Mouse (Mus musculus) gastrocnemius, postnatal 10 days (tissue): ENCODE data around the gene Ntm. TPM values are rescaled to one million over a fixed set of nuclear protein-coding genes. Genes with fewer than 3 reads are reported as not detected.

Experiments
- DNase-seq: peaks from one replicate; pipeline ENCODE4 v3.0.0; 2021; ENCODE audit warnings: mixed read lengths
- total RNA-seq, 2 experiments: library from RNA; stranded (reverse); gene quantifications; 2 replicates each; pipeline ENCODE4 v1.2.3; 2021

Gene Ntm
- total RNA-seq, 2 experiments from 2014 or later, result 4.7 to 5.4 TPM

DNA sequence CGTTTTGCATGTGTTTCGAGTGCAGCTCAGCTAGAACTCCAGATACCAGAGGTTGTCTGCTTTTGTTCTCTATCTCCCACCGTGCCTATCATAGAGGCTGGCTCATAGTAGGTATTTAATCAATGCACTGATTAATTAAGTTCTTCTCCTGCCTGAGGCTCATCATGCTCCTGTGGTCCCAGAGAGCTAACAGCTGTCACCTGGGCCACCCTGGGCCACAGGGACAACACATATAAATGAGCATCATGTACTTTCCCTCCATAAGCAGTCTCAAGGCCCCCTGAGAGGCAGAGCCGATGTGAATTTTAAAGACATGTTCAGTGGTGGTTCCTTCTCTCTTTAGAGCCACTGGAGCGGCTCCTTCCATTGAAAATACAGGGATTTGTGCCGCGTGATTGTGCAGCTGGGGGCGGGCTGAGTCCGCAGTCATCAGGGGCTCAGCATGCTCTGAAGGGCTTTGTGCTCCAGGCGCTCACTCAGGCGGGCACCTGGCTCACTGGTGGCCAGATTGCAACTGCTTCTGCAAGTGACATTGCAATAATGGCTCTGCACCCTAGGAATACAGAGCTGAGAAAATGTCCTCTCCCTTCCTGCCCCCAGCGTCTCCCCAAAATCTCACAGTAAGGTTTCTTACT, 160.8 kb downstream of the Ntm start:
- no peak for DNase-seq

- DNase-seq, result no peak
These were observed 166.7 kb downstream of the Ntm start for GRCm38 (mm10) chr9:29796281-29796680.

- DNase-seq, result no peak
These were observed 171.6 kb downstream of the Ntm start for GRCm38 (mm10) chr9:29791199-29791915.

DNA sequence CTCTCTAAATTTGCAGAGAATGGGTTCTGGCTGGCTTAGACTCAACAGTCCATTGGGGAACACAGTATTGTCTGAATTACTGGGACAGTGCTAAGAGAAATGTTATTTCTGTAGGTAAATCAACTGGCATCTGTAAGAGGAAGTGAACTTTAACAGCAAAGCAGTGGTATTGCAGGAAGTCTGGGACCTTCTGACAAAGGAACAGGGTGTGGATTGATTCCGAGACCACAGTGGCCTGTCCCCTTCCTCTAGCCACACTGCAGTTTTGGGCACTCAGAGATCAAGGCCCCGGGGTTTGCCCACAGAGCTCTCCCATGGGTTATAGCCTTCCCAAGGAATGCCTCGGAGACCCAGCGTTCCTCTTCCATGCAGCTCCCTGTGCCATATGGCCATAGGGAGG, 172.9 kb downstream of the Ntm start:
- DNase-seq, result no peak

DNA sequence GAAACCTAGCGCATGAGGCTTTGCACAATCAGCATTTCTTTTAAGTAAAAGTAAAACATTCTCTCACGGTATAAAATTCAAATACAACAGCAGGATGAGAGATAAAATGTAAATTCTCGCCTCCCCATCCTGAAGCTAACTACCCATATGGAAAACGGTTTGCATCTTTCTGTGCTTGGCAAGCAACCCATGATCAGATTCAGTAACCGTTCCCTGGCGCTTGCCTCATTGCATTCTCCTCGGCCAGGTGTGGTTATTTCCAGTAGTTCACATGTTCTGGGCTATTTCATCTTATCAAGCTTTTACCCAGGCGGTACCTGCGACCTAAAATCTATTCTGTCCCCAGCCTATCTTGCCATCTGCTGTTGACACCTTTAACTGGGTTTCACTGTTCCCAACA, 174.1 kb downstream of the Ntm start:
- DNase-seq, result no peak

DNA sequence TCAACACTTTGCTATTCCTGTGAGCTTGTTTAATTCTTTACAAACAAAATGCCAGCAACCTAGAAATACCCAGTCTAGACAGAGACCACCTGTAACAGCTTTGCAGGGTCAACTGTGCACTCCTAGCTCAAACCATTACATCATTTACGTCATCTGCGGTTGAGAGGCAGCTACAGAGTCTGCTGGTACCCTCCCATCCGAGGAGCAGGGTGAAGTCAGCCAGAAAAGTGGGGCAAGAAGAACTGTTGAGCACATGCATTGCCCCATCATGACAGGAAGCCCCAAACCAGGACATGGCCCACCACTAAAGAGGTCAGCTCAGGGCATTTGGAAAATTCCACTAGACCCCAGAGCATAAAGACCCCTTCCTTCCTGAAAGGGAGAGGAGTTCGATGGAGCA, 175.5 kb downstream of the Ntm start:
- no peak for DNase-seq

- DNase-seq, result no peak
These were observed 180.2 kb downstream of the Ntm start for GRCm38 (mm10) chr9:29782697-29783096.

- DNase-seq, result no peak
These were observed 183.2 kb downstream of the Ntm start for GRCm38 (mm10) chr9:29779739-29780138.

DNA sequence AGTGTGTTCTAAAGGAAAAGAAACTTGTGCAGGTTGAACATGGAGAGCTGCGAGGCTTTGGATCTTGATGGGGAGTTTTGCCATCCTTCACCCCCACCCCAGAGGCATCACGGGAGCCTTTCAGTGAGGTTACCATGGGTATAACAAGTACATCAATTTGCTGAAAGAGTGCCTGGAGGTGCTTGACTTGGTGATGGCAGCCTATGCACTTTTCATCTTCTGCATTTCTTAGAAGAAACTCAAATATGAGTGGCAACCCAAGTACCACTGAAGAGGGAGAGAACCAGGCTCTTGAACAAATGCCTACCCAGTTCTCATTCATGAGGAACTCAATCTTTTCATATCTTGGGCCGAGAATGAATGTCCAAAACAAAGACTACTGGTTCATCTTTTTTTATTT, 186.0 kb downstream of the Ntm start:
- DNase-seq, result no peak

DNA sequence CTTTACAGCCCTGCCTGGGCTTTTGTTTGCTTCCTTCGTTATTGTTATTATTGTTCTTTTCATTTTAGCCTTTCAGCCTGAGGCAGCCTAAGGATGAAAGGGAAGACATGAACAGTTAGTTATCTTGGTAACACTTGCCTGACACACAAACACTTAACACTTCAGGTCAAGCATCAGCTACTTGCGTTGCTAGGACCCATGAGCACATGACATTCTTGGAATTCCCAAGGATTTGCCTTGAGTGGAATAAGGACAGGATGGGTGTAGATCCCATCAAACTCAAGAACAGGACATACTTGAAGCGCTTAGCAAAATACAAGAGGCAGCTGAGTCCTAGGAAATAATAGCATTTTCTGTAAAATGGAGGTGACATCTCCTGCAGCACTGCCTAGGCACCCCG, 186.4 kb downstream of the Ntm start:
- no peak for DNase-seq

GRCm38 (mm10) chr9:29776030-29776429, 186.9 kb downstream of the Ntm start:
- DNase-seq, result no peak

DNA sequence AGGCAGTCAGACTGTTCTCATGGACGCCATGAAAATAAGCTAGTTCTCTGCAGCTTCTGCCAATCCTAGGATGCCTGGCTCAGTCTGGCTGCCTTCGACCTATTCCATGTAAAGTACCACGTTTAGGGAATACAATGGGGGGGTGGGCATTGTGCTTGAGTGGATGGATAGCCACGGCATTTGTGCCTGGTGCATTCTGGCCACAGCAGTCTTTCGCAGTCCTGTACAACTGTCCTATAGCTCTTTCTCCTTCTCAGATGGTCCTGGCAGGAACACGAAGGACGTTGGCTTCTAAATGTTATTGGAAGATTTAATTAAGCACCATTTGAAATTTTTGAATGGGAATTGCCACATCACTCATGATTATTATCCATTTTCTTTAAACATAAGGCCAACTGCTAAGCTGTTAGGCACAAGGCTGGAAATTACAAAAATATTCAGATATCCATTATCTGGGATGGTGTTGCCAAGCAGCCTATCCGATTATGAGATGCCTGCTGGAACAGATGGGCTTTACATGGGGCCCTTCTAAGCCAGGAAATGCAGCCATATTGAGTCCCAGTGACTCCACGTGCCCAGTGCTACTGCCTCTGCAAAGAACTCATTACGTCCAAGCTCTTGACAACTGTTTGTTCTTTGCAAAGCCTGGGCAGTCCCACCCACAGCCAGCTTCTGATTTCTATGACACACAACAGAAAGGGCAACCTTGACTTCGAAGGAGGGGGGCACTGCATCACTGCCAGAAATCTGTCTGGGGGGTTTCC, 190.1 kb downstream of the Ntm start:
- no peak for DNase-seq

GRCm38 (mm10) chr9:29771870-29772269, 191.1 kb downstream of the Ntm start:
- DNase-seq, result no peak

DNA sequence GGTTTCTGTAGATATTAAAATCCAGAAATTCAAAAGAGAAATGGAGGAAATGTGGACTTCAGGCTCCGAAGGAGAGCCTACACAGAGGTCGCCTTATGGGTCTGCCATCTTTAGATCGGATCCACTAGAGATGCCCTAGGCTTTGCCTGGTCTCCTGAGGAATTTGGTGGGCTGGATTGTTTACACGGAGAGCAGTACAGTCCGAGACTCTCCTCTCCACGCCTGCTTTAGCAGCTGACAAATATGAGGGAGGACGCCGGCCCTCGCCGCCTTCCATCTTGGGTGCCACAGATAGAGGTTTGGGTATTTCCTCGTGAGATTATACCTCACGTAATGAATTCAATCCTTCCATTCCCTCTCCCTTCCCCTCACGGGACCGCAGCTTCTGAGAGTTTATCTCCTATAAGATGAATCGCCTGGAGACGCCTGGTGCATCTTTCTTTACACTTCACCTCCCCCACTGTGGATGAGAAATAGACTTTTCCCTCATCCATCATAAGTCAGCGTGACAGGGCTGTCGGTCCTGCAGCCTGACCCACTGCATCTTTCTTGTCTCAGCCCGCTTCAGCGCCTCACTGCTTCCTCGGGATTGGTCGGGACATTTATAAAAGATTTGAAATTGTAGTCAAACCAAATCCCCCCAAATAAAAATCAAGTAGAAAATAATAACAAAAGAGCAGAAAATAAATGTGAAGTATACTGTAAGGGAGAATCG, 191.7 kb downstream of the Ntm start:
- no peak for DNase-seq

DNA sequence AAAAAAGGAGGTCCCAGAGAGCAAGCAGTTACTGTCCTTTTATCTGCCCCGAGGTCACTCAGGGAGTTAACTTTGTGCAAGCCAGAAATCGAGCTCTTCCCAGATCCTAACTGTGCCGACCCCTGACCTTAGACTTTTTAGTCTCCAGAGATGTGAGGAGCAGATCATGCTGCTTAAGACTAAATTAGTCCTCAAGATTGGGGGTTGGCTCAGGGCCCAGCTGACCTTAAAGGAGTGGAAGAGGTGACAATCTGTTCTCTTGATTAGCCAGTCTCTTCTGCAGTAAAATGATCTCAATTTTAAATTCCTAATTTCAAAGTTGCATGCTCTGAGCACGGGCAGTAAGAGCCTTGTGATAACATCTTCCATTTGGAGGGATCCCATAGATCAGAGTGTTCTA, 193.6 kb downstream of the Ntm start:
- DNase-seq, result no peak

- DNase-seq, result no peak
These were observed 196.7 kb downstream of the Ntm start for GRCm38 (mm10) chr9:29765990-29766980.

DNA sequence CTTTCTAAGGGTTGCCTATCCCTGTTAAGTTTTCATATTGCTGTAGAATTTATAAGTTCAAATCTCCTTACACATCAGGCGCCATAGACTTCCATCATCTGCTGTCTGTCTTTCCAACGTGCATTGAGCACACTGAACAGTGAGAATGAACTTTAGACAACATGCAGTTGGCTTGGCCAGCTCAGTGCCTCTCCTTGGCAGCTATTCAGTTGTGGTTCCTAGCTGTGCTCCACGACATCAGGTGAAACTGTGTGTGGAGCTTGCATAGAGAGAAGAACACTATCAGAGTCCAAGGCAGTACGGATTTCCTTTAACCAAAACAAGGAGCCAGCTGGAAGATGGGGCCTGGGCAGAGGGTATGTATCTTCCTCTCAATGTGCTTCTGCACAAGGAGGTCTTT, 199.6 kb downstream of the Ntm start:
- no peak for DNase-seq

- no peak for DNase-seq
These were observed 200.9 kb downstream of the Ntm start for GRCm38 (mm10) chr9:29761952-29762586.

DNA sequence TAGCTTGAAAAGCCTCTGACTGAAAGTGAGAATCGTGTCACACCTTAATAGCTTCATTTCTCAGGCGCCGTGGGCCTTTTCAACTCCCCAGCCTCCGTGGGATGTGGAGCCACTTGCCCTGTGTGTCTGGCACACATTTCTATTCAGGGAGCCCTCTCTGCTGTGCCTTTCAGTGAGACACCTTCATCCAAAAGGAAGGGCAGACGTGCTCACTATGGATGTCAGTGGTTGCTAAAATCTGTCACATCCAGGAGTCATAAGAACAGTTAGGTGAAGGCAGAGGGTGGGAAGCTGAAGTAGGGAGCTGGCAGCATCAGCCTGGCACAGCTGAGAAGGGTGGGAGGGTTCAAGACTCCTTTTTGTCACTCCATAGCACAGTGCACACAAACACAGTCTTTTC, 201.4 kb downstream of the Ntm start:
- DNase-seq, result no peak

DNA sequence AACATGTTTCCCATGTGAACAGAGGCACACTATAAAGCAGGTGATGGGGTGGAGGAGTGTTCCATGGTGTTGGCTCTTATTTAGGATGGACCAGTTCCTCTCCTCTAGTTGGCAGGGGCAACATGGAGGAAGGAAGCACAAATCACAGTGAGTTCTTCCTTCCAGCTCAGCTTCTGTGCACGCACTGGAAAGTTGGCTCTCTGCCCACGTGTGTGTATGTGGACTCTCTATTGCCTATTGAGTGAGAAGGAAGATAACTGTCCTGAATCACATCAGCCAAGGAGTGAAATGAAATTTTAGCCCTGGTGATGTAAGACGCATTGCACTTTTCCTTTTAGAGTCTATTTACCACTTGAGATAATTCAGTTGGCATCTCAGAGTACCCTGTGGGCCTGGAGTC, 203.0 kb downstream of the Ntm start:
- DNase-seq, result no peak

DNA sequence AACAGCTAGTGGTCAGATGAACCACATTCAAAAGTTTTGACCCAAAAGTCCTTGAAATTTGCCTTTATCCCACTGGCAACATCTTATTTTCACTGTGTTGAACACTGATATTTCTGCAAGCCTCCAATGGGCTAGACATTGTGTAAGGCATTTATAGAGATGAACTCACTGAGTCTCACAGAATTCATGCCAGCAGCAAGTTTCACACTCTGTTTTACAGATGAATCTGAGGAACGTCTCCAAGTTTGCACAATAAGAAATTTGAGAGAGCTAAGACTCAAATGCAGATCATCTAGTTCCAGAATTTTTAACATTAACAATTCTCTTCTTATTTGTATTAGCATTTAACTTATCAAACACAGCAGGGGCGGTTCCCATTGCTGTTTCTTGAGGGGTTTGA, 203.9 kb downstream of the Ntm start:
- no peak for DNase-seq
